Mouse (Mus musculus) C2C12 (cell line): ENCODE data around the gene Map3k21. TPM values are rescaled to one million over a fixed set of nuclear protein-coding genes. Genes with fewer than 3 reads are reported as not detected.

Experiments used
- H3K27me3 ChIP-seq: one replicate; pipeline ENCODE4 v1.6.1; 2011; ENCODE audit not compliant: control insufficient read depth, insufficient read depth, insufficient read length
- H3K36me3 ChIP-seq: one replicate; pipeline ENCODE4 v1.6.1; 2011; ENCODE audit not compliant: control insufficient read depth, insufficient read depth
- H3K4me3 ChIP-seq: one replicate; pipeline ENCODE4 v1.5.1; 2011; ENCODE audit warnings: mild to moderate bottlenecking, control low read depth; ENCODE audit not compliant: poor library complexity, insufficient read depth, severe bottlenecking
- H3K79me2 ChIP-seq: one replicate; pipeline ENCODE4 v1.6.1; 2011; ENCODE audit not compliant: control insufficient read depth, insufficient read depth
- H3K79me3 ChIP-seq: one replicate; pipeline ENCODE4 v1.6.1; 2011; ENCODE audit warnings: low read depth, control low read depth
- H3ac ChIP-seq: one replicate; pipeline ENCODE3; 2011; ENCODE audit warnings: low read depth; ENCODE audit not compliant: control insufficient read depth, insufficient read length
- CEBPB ChIP-seq: IDR thresholded peaks from one replicate; pipeline ENCODE4 v1.6.1; 2011; ENCODE audit warnings: low read depth, mild to moderate bottlenecking, control low read depth, moderate library complexity
- CTCF ChIP-seq: IDR thresholded peaks from one replicate; pipeline ENCODE4 v1.5.1; 2011; ENCODE audit not compliant: control insufficient read depth, insufficient read depth, insufficient read length
- FOSL1 ChIP-seq: IDR thresholded peaks from one replicate; pipeline ENCODE4 v1.8.0; 2011; ENCODE audit warnings: mild to moderate bottlenecking, low read length; ENCODE audit not compliant: poor library complexity, insufficient read depth, severe bottlenecking
- MAX ChIP-seq: IDR thresholded peaks from one replicate; pipeline ENCODE4 v1.6.1; 2011; ENCODE audit warnings: mild to moderate bottlenecking, control low read depth
- MYOD1 ChIP-seq: IDR thresholded peaks from one replicate; pipeline ENCODE4 v1.6.1; 2011; ENCODE audit warnings: low read depth; ENCODE audit not compliant: control insufficient read depth, insufficient read length
- MYOG ChIP-seq: IDR thresholded peaks from one replicate; pipeline ENCODE4 v1.6.1; 2011; ENCODE audit not compliant: control insufficient read depth, insufficient read length; ENCODE audit errors: extremely low read depth
- USF1 ChIP-seq: IDR thresholded peaks from one replicate; pipeline ENCODE4 v1.6.1; 2011; ENCODE audit warnings: low read depth, mild to moderate bottlenecking, control low read depth, moderate library complexity
- polyA plus RNA-seq: library from polyadenylated mRNA; unstranded; fragments of >200 nt; fragmentation: generic; extraction: Trizol; gene quantifications from one replicate; pipeline ENCODE4 v1.2.1, GENCODE M21; 2012; ENCODE audit warnings: missing spikeins

Map3k21 gene
- polyA plus RNA-seq, 1 experiment = not detected

DNA sequence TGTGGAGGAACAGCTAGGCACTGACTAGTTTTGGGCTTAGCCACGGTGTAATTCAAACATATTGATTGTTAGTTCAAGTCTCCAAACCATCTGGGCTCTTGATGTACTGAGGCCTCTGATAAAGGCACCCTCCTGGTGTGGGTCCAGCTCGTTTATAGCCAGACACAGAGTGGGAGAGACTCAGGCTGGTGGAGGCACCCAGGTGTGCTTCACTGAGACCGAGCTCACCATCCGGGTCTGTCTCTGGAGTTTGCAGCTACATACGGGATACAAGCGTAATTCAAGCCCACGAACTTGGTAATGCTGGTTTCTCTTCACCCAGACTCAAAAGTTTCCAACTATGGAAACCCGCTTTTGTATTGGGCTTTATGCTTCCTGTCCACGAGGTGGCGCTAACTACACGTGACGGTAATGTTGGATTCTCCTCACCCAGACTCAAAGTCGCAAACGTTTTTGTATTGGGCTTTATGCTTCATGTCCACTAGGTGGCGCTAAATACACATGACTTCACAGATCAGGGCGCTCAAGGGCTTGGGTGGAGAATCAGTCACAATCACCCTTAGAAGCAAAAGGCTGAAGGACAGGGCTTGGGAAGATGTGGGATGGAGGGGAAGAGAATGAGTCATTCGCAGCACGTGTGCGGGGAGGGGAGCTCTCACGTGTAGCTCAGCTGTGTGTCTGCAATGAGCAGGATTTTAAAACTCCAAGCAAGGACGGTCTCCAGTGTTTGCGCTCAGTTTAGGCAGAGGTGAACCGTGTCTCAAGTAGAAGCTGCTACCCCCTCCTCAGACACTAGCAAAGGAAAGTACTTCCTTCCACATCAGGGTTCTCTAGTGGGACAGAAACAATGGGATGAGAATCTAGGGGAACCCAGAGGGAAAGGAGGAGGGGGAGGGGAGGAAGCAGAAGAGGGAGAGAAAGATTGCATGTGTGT is 40.0 kb downstream of the Map3k21 start:
- no peaks in the 10 kb centered on the region for H3K36me3 ChIP-seq
- H3K79me2 ChIP-seq = no peaks in the 10 kb centered on the region
- H3K4me3 ChIP-seq = no peak overlapping the region
- H3K79me3 ChIP-seq = no peaks in the 10 kb centered on the region
- TF ChIP-seq USF1 (peak; percentile 79), CEBPB (no peak), FOSL1 (no peak), MYOD1 (no peak), MAX (peak; percentile 61), CTCF (peak; percentile 43), MYOG (no peak)
- H3ac ChIP-seq = no peak overlapping the region
- H3K27me3 ChIP-seq = peaks cover 8% of the 10 kb centered on the region

GRCm38 (mm10) chr8:125955671-125956070 is 45.4 kb downstream of the Map3k21 start:
- no peaks in the 10 kb centered on the region for H3K36me3 ChIP-seq
- no peak overlapping the region for H3K4me3 ChIP-seq
- H3K79me3 ChIP-seq = no peaks in the 10 kb centered on the region
- TF ChIP-seq CTCF (no peak), USF1 (no peak), MYOD1 (no peak), MYOG (no peak), FOSL1 (no peak), CEBPB (no peak), MAX (no peak)
- no peaks in the 10 kb centered on the region for H3K27me3 ChIP-seq
- H3K79me2 ChIP-seq = no peaks in the 10 kb centered on the region
- H3ac ChIP-seq = no peak overlapping the region

- Histone ChIP-seq H3K27me3 (no peaks in the 10 kb centered on the region), H3K79me2 (no peaks in the 10 kb centered on the region), H3K36me3 (no peaks in the 10 kb centered on the region), H3ac (no peak overlapping the region), H3K79me3 (no peaks in the 10 kb centered on the region), H3K4me3 (no peak overlapping the region)
- TF ChIP-seq CEBPB (no peak), USF1 (no peak), MAX (no peak), MYOG (no peak), CTCF (no peak), MYOD1 (no peak), FOSL1 (no peak)
These were observed 46.5 kb downstream of the Map3k21 start for GRCm38 (mm10) chr8:125956796-125957195.

DNA sequence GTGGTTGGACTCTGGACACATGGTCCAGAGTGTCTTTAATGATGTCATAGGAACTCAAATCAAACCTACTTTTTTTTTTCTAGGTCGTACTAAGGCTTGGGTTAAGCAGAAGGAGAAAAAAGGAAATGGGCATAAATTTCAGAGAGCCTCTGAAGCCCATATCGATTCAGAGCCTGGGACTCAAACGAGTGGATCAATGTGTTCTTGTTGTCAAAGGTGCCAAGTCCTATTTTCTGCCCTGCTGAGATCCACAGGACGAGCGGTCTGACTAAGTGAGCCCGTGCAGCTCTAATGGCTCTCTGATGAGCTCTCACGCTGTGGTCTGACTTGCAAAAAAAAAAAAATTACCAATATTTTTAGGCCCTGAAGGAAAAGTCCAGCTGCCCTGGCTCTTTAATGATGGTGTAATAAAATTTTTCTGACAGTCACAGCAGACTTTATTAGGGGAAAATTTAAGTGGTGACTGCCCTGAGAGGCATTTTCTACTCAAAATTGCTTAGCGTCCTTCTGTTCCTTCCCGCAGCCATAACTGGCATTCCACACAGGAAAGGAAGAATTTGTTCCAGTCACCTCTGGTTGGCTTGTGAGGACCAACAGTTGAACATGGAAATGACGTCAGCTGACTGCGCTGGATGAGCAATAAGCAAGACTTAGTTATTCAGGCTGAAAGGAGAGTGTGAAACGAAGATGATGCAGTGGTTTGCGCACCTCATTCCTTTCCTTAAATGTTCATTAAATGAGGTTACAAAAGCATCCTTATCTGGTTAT is 47.2 kb downstream of the Map3k21 start:
- Histone ChIP-seq H3K36me3 (no peaks in the 10 kb centered on the region), H3K79me3 (no peaks in the 10 kb centered on the region), H3ac (no peak overlapping the region), H3K27me3 (no peaks in the 10 kb centered on the region), H3K79me2 (no peaks in the 10 kb centered on the region), H3K4me3 (no peak overlapping the region)
- TF ChIP-seq MAX = no peak
- TF ChIP-seq FOSL1 = no peak
- no peak for TF ChIP-seq CTCF

GRCm38 (mm10) chr8:125957994-125958368 is 47.7 kb downstream of the Map3k21 start:
- Histone ChIP-seq H3K27me3 (no peaks in the 10 kb centered on the region), H3K79me2 (no peaks in the 10 kb centered on the region), H3ac (no peak overlapping the region), H3K4me3 (no peak overlapping the region), H3K36me3 (no peaks in the 10 kb centered on the region), H3K79me3 (no peaks in the 10 kb centered on the region)
- no peak for TF ChIP-seq USF1
- no peak for TF ChIP-seq CEBPB
- TF ChIP-seq MAX = no peak
- no peak for TF ChIP-seq CTCF
- no peak for TF ChIP-seq FOSL1
- TF ChIP-seq MYOG = no peak
- TF ChIP-seq MYOD1 = no peak
